ENCODE assay signal across 26 mouse cellular contexts in the genomic region with DNA sequence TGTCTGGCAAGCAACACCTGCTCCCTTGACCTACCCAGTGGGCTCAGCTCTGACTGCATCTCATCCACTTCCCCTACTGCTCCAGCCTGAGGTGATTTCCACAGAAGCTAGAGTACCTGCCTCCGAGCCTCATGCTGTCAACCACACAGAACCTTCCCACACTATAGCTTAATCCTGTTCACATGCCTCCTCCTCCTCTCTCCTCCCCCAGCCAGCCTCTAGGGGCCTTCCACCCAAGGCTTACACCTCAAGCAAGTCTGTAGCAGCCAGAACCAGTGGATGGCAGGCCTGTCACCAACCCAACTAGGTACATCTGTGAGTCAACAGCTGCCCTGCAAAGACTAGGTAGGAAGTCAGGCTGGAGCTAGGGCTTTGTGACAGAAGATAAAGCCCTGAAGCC. TPM values are rescaled to one million over a fixed set of nuclear protein-coding genes. Genes with fewer than 3 reads are reported as not detected.
"Had no signal": no experiment of that assay in that cellular context is flagged by ENCODE, and none has a peak within 500 bp of the region (broad histone marks: within the 10 kb centered on the region; RNA-seq: fewer than 3 reads in every experiment).

No protein-coding gene starts in this region.

- H3K9me3 ChIP-seq: heart, embryonic 12.5 days; hindbrain, embryonic 10.5 days; hindbrain, embryonic 12.5 days; intestine, embryonic 15.5 days; limb, embryonic 10.5 days; limb, embryonic 12.5 days; liver, embryonic 13.5 days had no signal

- DNase-seq: forebrain, postnatal 0 days; gastrocnemius, postnatal 14 days; gastrocnemius, postnatal 36 days; heart, adult 2 months; heart, postnatal 10 days; heart, postnatal 4 days; kidney, adult 18-20 months; kidney, adult 8-10 months; kidney, postnatal 10 days; kidney, postnatal 4 days; layer of hippocampus, adult 9-11 months; liver; liver, embryonic 13.5 days had no signal

- H3K4me3 ChIP-seq: heart, adult 2 months; heart, embryonic 12.5 days; hindbrain, embryonic 10.5 days; hindbrain, embryonic 12.5 days; intestine, embryonic 15.5 days; left cerebral cortex, adult 2 months; limb, embryonic 10.5 days; limb, embryonic 12.5 days; liver, embryonic 13.5 days had no signal

- H3K4me1 ChIP-seq: liver, embryonic 13.5 days had no signal

- H3K36me3 ChIP-seq: heart, embryonic 12.5 days; hindbrain, embryonic 10.5 days; hindbrain, embryonic 12.5 days; intestine, embryonic 15.5 days; limb, embryonic 10.5 days; limb, embryonic 12.5 days; liver, embryonic 13.5 days had no signal

- H3K27ac ChIP-seq: heart, adult 2 months; hindbrain, embryonic 10.5 days; hindbrain, embryonic 12.5 days; hindbrain, embryonic 14.5 days; intestine, embryonic 15.5 days; left cerebral cortex, adult 2 months; limb, embryonic 10.5 days; limb, embryonic 12.5 days; liver, embryonic 13.5 days had no signal

RNA-seq across cellular contexts. Expression of a gene that starts 5.5 kb away (rescaled TPM):
- total RNA-seq: gastrocnemius, adult 18-20 months; gastrocnemius, postnatal 36 days; granulocyte monocyte progenitor cell, adult 5-6 weeks had no signal
- polyA plus RNA-seq: inflammation-experienced regulatory T-cells, adult 6 months; kidney, embryonic 14.5 days had no signal

RNA-seq across cellular contexts. Expression of a gene that starts 28.2 kb away (rescaled TPM):
- total RNA-seq: gastrocnemius, adult 18-20 months; gastrocnemius, adult 8-10 months; gastrocnemius, postnatal 36 days; granulocyte monocyte progenitor cell, adult 5-6 weeks had no signal
- polyA plus RNA-seq: kidney, embryonic 14.5 days; limb, embryonic 10.5 days had no signal

RNA-seq across cellular contexts. Expression of a gene that starts 57.6 kb away (rescaled TPM):
- total RNA-seq: granulocyte monocyte progenitor cell, adult 5-6 weeks had no signal
- polyA plus RNA-seq: inflammation-experienced regulatory T-cells, adult 6 months had no signal
